Mouse (Mus musculus) myocyte (in vitro differentiated cells): ENCODE measurements around the gene Dr1. TPM values are rescaled to one million over a fixed set of nuclear protein-coding genes. Genes with fewer than 3 reads are reported as not detected.
A peak's percentile ranks its signal among the peaks of the same experiment; 100 is the strongest.
"Not testable (repeated sequence)": the region's sequence is repeated elsewhere in the genome, so short reads cannot be mapped to it uniquely, and the experiment has no call there.

Experiments
- H3K27me3 ChIP-seq: one replicate; pipeline ENCODE4 v1.6.1; 2011; ENCODE audit not compliant: control insufficient read depth, insufficient read depth, insufficient read length
- H3K36me3 ChIP-seq: one replicate; pipeline ENCODE4 v1.6.1; 2011; ENCODE audit not compliant: control insufficient read depth, insufficient read depth
- H3K4me2 ChIP-seq: one replicate; pipeline ENCODE4 v1.6.1; 2011; ENCODE audit warnings: low read depth, control low read depth
- H3K4me3 ChIP-seq: one replicate; pipeline ENCODE4 v1.5.1; 2011; ENCODE audit warnings: mild to moderate bottlenecking, control low read depth, moderate library complexity
- H3K79me2 ChIP-seq: one replicate; pipeline ENCODE4 v1.6.1; 2011; ENCODE audit not compliant: control insufficient read depth, insufficient read depth
- H3ac ChIP-seq: one replicate; pipeline ENCODE4 v1.6.1; 2011; ENCODE audit not compliant: control insufficient read depth, insufficient read length
- CEBPB ChIP-seq: IDR thresholded peaks from 2 replicates; pipeline ENCODE4 v1.6.1; 2011; ENCODE audit warnings: mild to moderate bottlenecking, moderate library complexity; ENCODE audit not compliant: poor library complexity, insufficient read depth, severe bottlenecking
- E2F4 ChIP-seq: IDR thresholded peaks from one replicate; pipeline ENCODE4 v1.6.1; 2011; ENCODE audit warnings: mild to moderate bottlenecking, control low read depth, moderate library complexity; ENCODE audit not compliant: insufficient read depth
- MAX ChIP-seq: IDR thresholded peaks from one replicate; pipeline ENCODE4 v1.6.1; 2011; ENCODE audit warnings: low read depth, mild to moderate bottlenecking, control low read depth
- MYOD1 ChIP-seq, 3 experiments: IDR thresholded peaks; one replicate each; pipeline ENCODE4 v1.6.1; 2011; ENCODE audit warnings: control low read depth in 2 of 3, low read depth in 2 of 3, mild to moderate bottlenecking in 2 of 3, moderate library complexity in 1 of 3; ENCODE audit not compliant: insufficient read length in 2 of 3, control insufficient read depth in 1 of 3
- MYOG ChIP-seq, 3 experiments: IDR thresholded peaks; one replicate each; pipeline ENCODE4 v1.6.1; 2011; ENCODE audit warnings: control low read depth in 2 of 3, low read depth in 2 of 3, mild to moderate bottlenecking in 2 of 3; ENCODE audit not compliant: insufficient read length in 2 of 3, control insufficient read depth in 1 of 3, insufficient read depth in 1 of 3
- POLR2A ChIP-seq: IDR thresholded peaks from one replicate; pipeline ENCODE4 v1.6.1; 2011; ENCODE audit warnings: low read depth, mild to moderate bottlenecking, control low read depth, moderate library complexity; ENCODE audit not compliant: insufficient read length
- POLR2AphosphoS2 ChIP-seq: IDR thresholded peaks from one replicate; pipeline ENCODE4 v1.6.1; 2011; ENCODE audit warnings: low read depth, control low read depth; ENCODE audit not compliant: insufficient read length
- REST ChIP-seq: IDR thresholded peaks from one replicate; pipeline ENCODE4 v1.6.1; 2011; ENCODE audit warnings: mild to moderate bottlenecking, control low read depth, moderate library complexity; ENCODE audit not compliant: insufficient read depth, insufficient read length
- SRF ChIP-seq: IDR thresholded peaks from one replicate; pipeline ENCODE4 v1.6.1; 2011; ENCODE audit warnings: low read depth; ENCODE audit not compliant: control insufficient read depth, insufficient read length
- TCF12 ChIP-seq: IDR thresholded peaks from one replicate; pipeline ENCODE4 v1.6.1; 2011; ENCODE audit warnings: mild to moderate bottlenecking, control low read depth; ENCODE audit not compliant: poor library complexity, insufficient read depth, severe bottlenecking
- TCF3 ChIP-seq: IDR thresholded peaks from one replicate; pipeline ENCODE4 v1.6.1; 2011; ENCODE audit warnings: low read depth, control low read depth; ENCODE audit not compliant: insufficient read length
- USF1 ChIP-seq: IDR thresholded peaks from one replicate; pipeline ENCODE4 v1.6.1; 2011; ENCODE audit warnings: low read depth, mild to moderate bottlenecking, control low read depth, moderate library complexity
- polyA plus RNA-seq: library from polyadenylated mRNA; unstranded; fragments of >200 nt; fragmentation: generic; extraction: Trizol; gene quantifications from one replicate; pipeline ENCODE4 v1.2.1, GENCODE M21; 2012; ENCODE audit warnings: missing spikeins

Gene Dr1
- polyA plus RNA-seq, 1 experiment = 15.1 TPM

- Histone ChIP-seq H3K36me3 (no peaks in the 10 kb centered on the region), H3ac (no peak overlapping the region), H3K79me2 (no peaks in the 10 kb centered on the region), H3K27me3 (no peaks in the 10 kb centered on the region), H3K4me3 (no peak overlapping the region), H3K4me2 (no peak overlapping the region)
- TF ChIP-seq TCF12 (no peak), CEBPB (no peak), E2F4 (no peak), REST (no peak), MYOD1 (IDR thresholded peaks at IDR 0.05; ENCODE audit: control insufficient read depth in 1 of 3, insufficient read length in 2 of 3, low read depth in 2 of 3) (no peak), TCF3 (no peak), POLR2A (no peak), SRF (no peak), MYOG (IDR thresholded peaks at IDR 0.05; ENCODE audit: control insufficient read depth in 1 of 3, insufficient read depth in 1 of 3, insufficient read length in 2 of 3, low read depth in 2 of 3) (no peak), POLR2AphosphoS2 (no peak), MAX (no peak), USF1 (no peak)
Measured at GRCm38 (mm10) chr5:108250033-108250432, 18.7 kb upstream of the Dr1 start.

GRCm38 (mm10) chr5:108255259-108255658 is 13.4 kb upstream of the Dr1 start:
- Histone ChIP-seq H3K4me2 (no peak overlapping the region), H3K36me3 (no peaks in the 10 kb centered on the region), H3K4me3 (no peak overlapping the region), H3ac (no peak overlapping the region), H3K79me2 (no peaks in the 10 kb centered on the region), H3K27me3 (no peaks in the 10 kb centered on the region)
- TF ChIP-seq MYOD1 (IDR thresholded peaks at IDR 0.05; ENCODE audit: control insufficient read depth in 1 of 3, insufficient read length in 2 of 3, low read depth in 2 of 3) (no peak), E2F4 (no peak), REST (no peak), TCF12 (no peak), USF1 (no peak), POLR2AphosphoS2 (no peak), CEBPB (no peak), SRF (no peak), MYOG (IDR thresholded peaks at IDR 0.05; ENCODE audit: control insufficient read depth in 1 of 3, insufficient read depth in 1 of 3, insufficient read length in 2 of 3, low read depth in 2 of 3) (no peak), TCF3 (no peak), MAX (no peak), POLR2A (no peak)

- no peak overlapping the region for H3ac ChIP-seq
- H3K4me2 ChIP-seq = peak overlapping the region; percentile 55
- no peaks in the 10 kb centered on the region for H3K27me3 ChIP-seq
- H3K79me2 ChIP-seq = no peaks in the 10 kb centered on the region
- H3K36me3 ChIP-seq = no peaks in the 10 kb centered on the region
- TF ChIP-seq POLR2AphosphoS2 = no peak
- peak in 1 of 3 experiments; percentile 9 for TF ChIP-seq MYOG (IDR thresholded peaks at IDR 0.05; ENCODE audit: control insufficient read depth in 1 of 3, insufficient read depth in 1 of 3, insufficient read length in 2 of 3, low read depth in 2 of 3)
- no peak for TF ChIP-seq REST
- TF ChIP-seq TCF3 = no peak
- no peak overlapping the region for H3K4me3 ChIP-seq
Measured at GRCm38 (mm10) chr5:108262722-108263121, 6.0 kb upstream of the Dr1 start.

- not testable (repeated sequence) for H3ac ChIP-seq, H3K4me2 ChIP-seq, H3K4me3 ChIP-seq, H3K36me3 ChIP-seq, H3K79me2 ChIP-seq, H3K27me3 ChIP-seq
Measured at GRCm38 (mm10) chr5:108263785-108264184, 4.9 kb upstream of the Dr1 start.

- H3K4me3 ChIP-seq = no peak overlapping the region
- H3K36me3 ChIP-seq = no peaks in the 10 kb centered on the region
- peaks cover 29% of the 10 kb centered on the region for H3K79me2 ChIP-seq
- no peak for TF ChIP-seq MYOG (IDR thresholded peaks at IDR 0.05; ENCODE audit: control insufficient read depth in 1 of 3, insufficient read depth in 1 of 3, insufficient read length in 2 of 3, low read depth in 2 of 3)
- TF ChIP-seq MYOD1 (IDR thresholded peaks at IDR 0.05; ENCODE audit: control insufficient read depth in 1 of 3, insufficient read length in 2 of 3, low read depth in 2 of 3) = no peak
- no peak for TF ChIP-seq SRF
- TF ChIP-seq E2F4 = no peak
- TF ChIP-seq CEBPB = no peak
- TF ChIP-seq TCF3 = no peak
- TF ChIP-seq USF1 = no peak
- TF ChIP-seq MAX = no peak
- no peak for TF ChIP-seq TCF12
- TF ChIP-seq POLR2AphosphoS2 = no peak
- no peak for TF ChIP-seq REST
- no peak overlapping the region for H3ac ChIP-seq
- no peak overlapping the region for H3K4me2 ChIP-seq
- no peaks in the 10 kb centered on the region for H3K27me3 ChIP-seq
Measured at GRCm38 (mm10) chr5:108266990-108267389, 1.7 kb upstream of the Dr1 start.
